ENCODE assay signal across 7 mouse cellular contexts in genomic region chr5:117509511-117510375, GRCm38 (mm10).
A peak's percentile ranks its signal among the peaks of the same experiment; 100 is the strongest.
DNase-seq lines count a peak whose midpoint lies in the region; ATAC-seq lines count a peak whose summit lies in the region.

No protein-coding gene starts in this region.

- H3K9ac ChIP-seq in kidney, embryonic 16.5 days (replicated peaks; ENCODE audit: low read length), result no peak overlapping the region
- no peak overlapping the region for H3K9ac ChIP-seq in midbrain, embryonic 14.5 days (replicated peaks; ENCODE audit: low read length)

- no peaks in the 10 kb centered on the region for H3K27me3 ChIP-seq in kidney, embryonic 16.5 days (ENCODE audit: insufficient read depth, low read length)
- no peaks in the 10 kb centered on the region for H3K27me3 ChIP-seq in midbrain, embryonic 14.5 days (ENCODE audit: control insufficient read depth, insufficient read depth, low read length)

- no peaks in the 10 kb centered on the region for H3K9me3 ChIP-seq in kidney, embryonic 16.5 days (ENCODE audit: low read length)
- H3K9me3 ChIP-seq in midbrain, embryonic 14.5 days (ENCODE audit: control insufficient read depth, low read length), result no peaks in the 10 kb centered on the region

- peak overlapping the region; percentile 3; the same call in 1 of the 2 replicates for H3K4me2 ChIP-seq in kidney, embryonic 16.5 days (replicated peaks; ENCODE audit: low read depth, low read length)
- H3K4me2 ChIP-seq in midbrain, embryonic 14.5 days (ENCODE audit: low read length), result no peak overlapping the region

- 28% methylated on average over 22 of the region's 22 CpGs for WGBS in kidney, embryonic 16.5 days
- 39% methylated on average over 22 of the region's 22 CpGs for WGBS in midbrain, embryonic 14.5 days

- H3K4me3 ChIP-seq in kidney, embryonic 16.5 days (ENCODE audit: low read length), result no peak overlapping the region
- H3K4me3 ChIP-seq in midbrain, embryonic 14.5 days (replicated peaks; ENCODE audit: low read depth, low read length), result no peak overlapping the region

- H3K27ac ChIP-seq in kidney, embryonic 16.5 days (ENCODE audit: low read length), result no peak overlapping the region
- no peak overlapping the region for H3K27ac ChIP-seq in midbrain, embryonic 14.5 days (replicated peaks; ENCODE audit: low read depth, low read length)

- peak; percentile 25 to 46 for DNase-seq in spleen, adult 18-20 months
- no peak for DNase-seq in spleen, adult 12 weeks (ENCODE audit: low spot score)
- DNase-seq in brain, adult 2 months (ENCODE audit: low read depth, low spot score), result peak; percentile 67
- DNase-seq in forelimb bud, embryonic 11.5 days (ENCODE audit: low read depth, low spot score), result peak; percentile 52
- peak; percentile 85 for DNase-seq in midbrain, embryonic 14.5 days
- DNase-seq in thymus, postnatal 36 days, result peak; percentile 64

- H3K36me3 ChIP-seq in kidney, embryonic 16.5 days (ENCODE audit: insufficient read depth, low read length), result no peaks in the 10 kb centered on the region
- H3K36me3 ChIP-seq in midbrain, embryonic 14.5 days (ENCODE audit: control insufficient read depth, insufficient read depth, low read length), result no peaks in the 10 kb centered on the region

- peaks cover 4% of the 10 kb centered on the region; the same call in 1 of the 2 replicates for H3K4me1 ChIP-seq in kidney, embryonic 16.5 days (ENCODE audit: insufficient read depth, low read length)
- H3K4me1 ChIP-seq in midbrain, embryonic 14.5 days (ENCODE audit: control insufficient read depth, insufficient read depth, low read length), result no peaks in the 10 kb centered on the region

- peak; percentile 19; the same call in 1 of the 2 replicates for ATAC-seq in kidney, embryonic 16.5 days (ENCODE audit: low FRiP score, low TSS enrichment)
- ATAC-seq in midbrain, embryonic 14.5 days (ENCODE audit: low FRiP score, low TSS enrichment), result no peak
